Mouse (Mus musculus) embryonic facial prominence, embryonic 11.5 days (tissue): Measurements from ENCODE around the gene Wdcp. TPM values are rescaled to one million over a fixed set of nuclear protein-coding genes. Genes with fewer than 3 reads are reported as not detected.
A peak's percentile ranks its signal among the peaks of the same experiment; 100 is the strongest.

Experiments used
- ATAC-seq: fragments of 200-750 bp; cut with Nextera tagmentation; replicated peaks from 2 replicates; pipeline ENCODE4 v1.8.0; 2017; ENCODE audit warnings: low read depth; ENCODE audit not compliant: insufficient number of reproducible peaks, low FRiP score, low TSS enrichment
- DNase-seq: peaks from one replicate; pipeline ENCODE4 v3.0.0-alpha.2; 2015; ENCODE audit warnings: low spot score
- H3K27ac ChIP-seq: fragments of 300-500 bp; sonication (generic); replicated peaks from 2 replicates; pipeline ENCODE4 v1.5.1; 2014; ENCODE audit warnings: mild to moderate bottlenecking, low read depth, low read length, control low read depth
- H3K27me3 ChIP-seq: fragments of 300-500 bp; sonication (generic); 2 replicates; pipeline ENCODE4 v1.6.1; 2014; ENCODE audit warnings: mild to moderate bottlenecking, low read length, moderate library complexity, mixed read lengths; ENCODE audit not compliant: control insufficient read depth, insufficient read depth
- H3K36me3 ChIP-seq: fragments of 300-500 bp; sonication (generic); replicated peaks from 2 replicates; pipeline ENCODE4 v1.6.1; 2014; ENCODE audit warnings: low read depth, mild to moderate bottlenecking, low read length, moderate library complexity, mixed read lengths; ENCODE audit not compliant: control insufficient read depth, insufficient read depth
- H3K4me1 ChIP-seq: fragments of 300-500 bp; sonication (generic); 2 replicates; pipeline ENCODE4 v1.6.1; 2014; ENCODE audit warnings: low read length, mixed read lengths; ENCODE audit not compliant: control insufficient read depth, insufficient read depth
- H3K4me2 ChIP-seq: fragments of 300-500 bp; sonication (generic); 2 replicates; pipeline ENCODE4 v1.6.1; 2014; ENCODE audit warnings: low read depth, mild to moderate bottlenecking, control low read depth, low read length, moderate library complexity
- H3K4me3 ChIP-seq: fragments of 300-500 bp; sonication (generic); 2 replicates; pipeline ENCODE4 v1.5.1; 2014; ENCODE audit warnings: low read depth, low read length, control low read depth
- H3K9ac ChIP-seq: fragments of 300-500 bp; sonication (generic); replicated peaks from 2 replicates; pipeline ENCODE4 v1.6.1; 2014; ENCODE audit warnings: mild to moderate bottlenecking, control low read depth, low read length
- H3K9me3 ChIP-seq: fragments of 300-500 bp; sonication (generic); replicated peaks from 2 replicates; pipeline ENCODE4 v1.6.1; 2016; ENCODE audit warnings: mild to moderate bottlenecking, low read length, inconsistent platforms, mixed read lengths; ENCODE audit not compliant: control insufficient read depth
- WGBS: fragments of 180-500 bp; shearing (Covaris S2); extraction: QIAGEN DNeasy Blood & Tissue Kit; methylation state at CpG from one replicate; pipeline ENCODE4 v1.1.7; 2014; 5-methylcytosine and 5-hydroxymethylcytosine counted together
- polyA plus RNA-seq: library from polyadenylated mRNA; unstranded; fragments of >200 nt; fragmentation: Nextera tagmentation; extraction: Ambion mirVana; gene quantifications from 2 replicates; pipeline ENCODE4 v1.2.1, GENCODE M21; 2014

Gene Wdcp
- polyA plus RNA-seq, 1 experiment from 2014 or later: 15.8 TPM

DNA sequence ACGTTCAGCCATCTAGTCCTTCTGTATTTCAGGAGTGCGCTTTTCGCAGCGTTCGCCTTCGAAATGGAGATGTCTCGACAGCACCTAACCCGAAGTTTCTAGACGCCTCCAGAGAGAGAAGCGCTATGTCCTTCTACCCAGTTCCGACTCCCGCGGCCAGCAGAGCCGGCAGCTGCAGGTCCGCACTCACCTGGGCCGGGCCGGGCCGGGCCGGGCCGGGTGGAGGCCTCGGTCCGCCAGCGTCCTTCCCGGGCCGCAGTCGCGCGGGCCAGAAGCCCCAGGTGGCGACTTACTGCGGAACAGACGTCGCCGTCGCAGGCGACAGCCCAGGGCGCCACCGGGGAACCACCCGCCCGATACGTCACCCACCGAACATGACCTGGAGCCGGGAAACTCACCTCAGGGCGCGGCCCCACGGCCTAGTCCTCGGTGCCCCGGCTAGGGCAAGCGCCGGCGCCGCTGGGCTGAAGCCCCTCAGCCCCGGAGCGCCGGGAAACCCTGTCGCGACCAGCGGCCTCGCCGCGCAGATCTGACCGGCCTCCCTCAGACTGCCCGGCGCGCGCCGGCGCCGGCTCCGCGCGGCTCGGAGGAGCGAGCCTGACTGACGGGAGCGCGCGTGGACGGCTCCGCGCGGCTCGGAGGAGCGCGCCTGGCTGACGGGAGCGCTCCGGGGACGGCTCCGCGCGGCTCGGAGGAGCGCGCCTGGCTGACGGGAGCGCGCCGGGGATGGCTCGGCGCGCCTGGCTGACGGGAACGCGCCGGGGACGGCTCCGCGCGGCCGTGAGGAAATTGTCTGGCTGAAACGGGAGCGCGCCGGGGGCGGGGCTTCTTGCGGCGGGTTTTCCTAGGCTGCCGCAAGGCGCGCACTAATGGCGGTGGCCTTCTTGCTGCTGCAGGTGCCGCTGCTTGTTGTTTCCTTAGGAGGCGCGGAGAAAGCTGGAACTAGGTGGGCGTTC, 64.1 kb downstream of the Wdcp start, which contains the start of gene Ubxn2a:
Gene Ubxn2a (minus strand): TSS at position 755 of the 956 bp plus-strand sequence.
- H3K36me3 ChIP-seq: no peaks in the 10 kb centered on the region
- no peak within 1 kb of the TSS; the same call in 1 of the 2 replicates for H3K27ac ChIP-seq
- WGBS: under 1% methylated on average over 122 of the region's 125 CpGs
- peak within 1 kb of the TSS; percentile 90 for H3K4me2 ChIP-seq
- no peaks in the 10 kb centered on the region for H3K4me1 ChIP-seq
- H3K27me3 ChIP-seq: no peaks in the 10 kb centered on the region
- ATAC-seq (peak; percentile 89), DNase-seq (peak; percentile 93)
- peak within 1 kb of the TSS; percentile 79 for H3K9ac ChIP-seq
- no peaks in the 10 kb centered on the region for H3K9me3 ChIP-seq
- H3K4me3 ChIP-seq: peak within 1 kb of the TSS; percentile 68

DNA sequence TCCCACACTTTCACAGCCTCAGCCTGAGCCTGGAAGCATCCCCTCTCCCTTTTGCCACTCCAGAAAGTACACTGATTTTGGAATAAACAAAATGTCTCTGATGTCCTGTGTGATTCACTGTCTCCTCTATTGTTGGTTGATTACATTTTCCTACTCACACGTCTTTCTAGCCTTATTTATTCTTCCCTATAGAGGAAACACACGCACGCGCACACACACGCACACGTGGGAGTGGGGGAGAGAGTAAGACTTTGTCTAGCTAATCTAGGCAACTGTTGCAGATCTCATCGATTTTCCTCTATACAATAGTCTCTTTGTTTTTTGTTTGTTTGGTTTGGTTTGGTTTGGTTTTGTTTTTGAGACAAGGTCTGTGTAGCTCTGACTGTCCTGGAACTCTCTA, 65.3 kb downstream of the Wdcp start:
- no peak overlapping the region for H3K4me2 ChIP-seq
- no peak overlapping the region for H3K27ac ChIP-seq
- H3K9ac ChIP-seq: no peak overlapping the region
- no peak for ATAC-seq
- 90% methylated on average over 7 of the region's 7 CpGs for WGBS
- no peaks in the 10 kb centered on the region for H3K27me3 ChIP-seq
- H3K4me3 ChIP-seq: no peak overlapping the region
- H3K36me3 ChIP-seq: no peaks in the 10 kb centered on the region
- DNase-seq: no peak
- H3K9me3 ChIP-seq: no peaks in the 10 kb centered on the region
- no peaks in the 10 kb centered on the region for H3K4me1 ChIP-seq

Other genes starting within 250 kb of the Wdcp start
- 0.47 and 0.60 TPM in 2 replicates for gene Fam228a, start 104.9 kb upstream of the Wdcp start, polyA plus RNA-seq
- gene Pfn4, start 74.3 kb upstream of the Wdcp start, polyA plus RNA-seq: 4.1 and 4.9 TPM in 2 replicates
- gene Fam228b, start 74.0 kb upstream of the Wdcp start, polyA plus RNA-seq: 2.5 and 2.6 TPM in 2 replicates
- gene Sf3b6, start 25.8 kb upstream of the Wdcp start, polyA plus RNA-seq: 363 and 371 TPM in 2 replicates
- gene Fkbp1b, start 1.7 kb upstream of the Wdcp start, polyA plus RNA-seq: 9.4 and 16.5 TPM in 2 replicates
- gene Mfsd2b, start 31.1 kb downstream of the Wdcp start, polyA plus RNA-seq: 4.2 and 5.0 TPM in 2 replicates
- 24.7 and 25.0 TPM in 2 replicates for gene Ubxn2a, start 64.4 kb downstream of the Wdcp start, polyA plus RNA-seq
- 16.6 and 19.9 TPM in 2 replicates for gene Atad2b, start 74.0 kb downstream of the Wdcp start, polyA plus RNA-seq